Mouse (Mus musculus) bone marrow, adult 2 months (tissue): ENCODE measurements at regions not wholly inside any gene's neighbourhood (a gene's known extent, or its start where the extent isn't known, plus 50 kb on each side); places are given as distances from the start of the nearest gene placed in this dataset.

Experiments used
- H3K27ac ChIP-seq: fragments of 200-500 bp; 2 replicates; pipeline ENCODE4 v1.5.1; 2012; ENCODE audit warnings: low read depth, mild to moderate bottlenecking, control low read depth, inconsistent platforms, low read length; ENCODE audit not compliant: control insufficient read depth, poor library complexity, insufficient read depth
- H3K4me1 ChIP-seq: fragments of 200-500 bp; 2 replicates; pipeline ENCODE4 v1.6.1; 2011; ENCODE audit warnings: low read length; ENCODE audit not compliant: control insufficient read depth, insufficient read depth
- H3K4me3 ChIP-seq: fragments of 200-500 bp; replicated peaks from 2 replicates; pipeline ENCODE3; 2011; ENCODE audit warnings: mild to moderate bottlenecking, low read depth, low read length, control low read depth; ENCODE audit not compliant: control insufficient read depth
- CTCF ChIP-seq: fragments of 200-500 bp; IDR thresholded peaks from 2 replicates; pipeline ENCODE4 v1.5.1; 2011; ENCODE audit warnings: low read length, control low read depth; ENCODE audit not compliant: control insufficient read depth, insufficient read depth
- POLR2A ChIP-seq: fragments of 200-500 bp; IDR thresholded peaks from 2 replicates; pipeline ENCODE4 v1.6.1; 2011; ENCODE audit warnings: low read depth, mild to moderate bottlenecking, control low read depth, low read length, borderline replicate concordance; ENCODE audit not compliant: control insufficient read depth
- WGBS: fragments of 180-500 bp; shearing (Covaris S2); methylation state at CpG from one replicate; pipeline ENCODE4 v1.1.7; 2018; 5-methylcytosine and 5-hydroxymethylcytosine counted together

GRCm38 (mm10) chr12:25590262-25590661 lies 493.3 kb upstream of the Id2 start:
- TF ChIP-seq CTCF: no peak
- WGBS: 78% methylated on average over 2 of the region's 2 CpGs
- H3K4me3 ChIP-seq: no peak overlapping the region
- no peaks in the 10 kb centered on the region for H3K4me1 ChIP-seq
- no peak overlapping the region for H3K27ac ChIP-seq

DNA sequence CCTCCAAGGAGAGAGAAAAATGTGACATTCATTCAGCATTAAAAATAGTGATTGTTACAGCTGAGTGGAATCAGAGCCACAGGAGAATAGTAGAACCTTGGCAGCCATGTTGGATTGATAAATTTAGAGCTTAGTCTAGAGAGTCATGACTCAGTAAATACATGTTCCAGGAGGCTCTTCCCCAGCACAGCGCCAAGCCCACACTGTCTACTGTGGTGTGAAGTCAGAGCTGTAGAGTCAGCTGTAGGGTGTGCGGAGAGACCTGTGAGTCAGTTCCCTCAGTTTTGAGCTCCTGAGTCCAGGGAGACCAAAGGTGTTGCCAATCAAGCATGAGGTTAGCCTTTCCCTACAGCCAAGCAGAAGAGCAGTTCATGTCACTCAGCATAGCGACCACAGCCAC lies 488.8 kb upstream of the Id2 start:
- 87% methylated on average over 3 of the region's 3 CpGs for WGBS
- TF ChIP-seq CTCF: no peak
- TF ChIP-seq POLR2A: no peak
- H3K4me1 ChIP-seq: no peaks in the 10 kb centered on the region
- H3K27ac ChIP-seq: no peak overlapping the region
- no peak overlapping the region for H3K4me3 ChIP-seq

DNA sequence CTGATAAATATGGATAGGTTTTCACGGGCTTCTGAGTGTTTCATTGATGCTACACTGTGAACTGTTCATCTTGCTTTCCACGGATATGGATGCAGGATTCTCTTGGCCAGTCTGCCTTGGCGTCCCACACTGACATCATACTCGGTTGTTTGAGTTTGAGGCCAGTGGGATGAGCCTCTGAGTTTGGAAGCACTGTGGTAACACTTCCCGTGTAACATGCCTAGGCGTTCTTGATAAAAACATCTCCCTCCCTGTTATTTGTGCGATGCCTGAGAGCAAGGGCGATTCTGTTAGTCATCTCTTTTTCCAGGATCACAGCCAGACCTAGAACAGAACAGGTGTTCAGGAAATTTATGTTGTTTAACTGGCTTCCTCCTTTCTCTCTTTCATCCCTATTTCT lies 482.5 kb upstream of the Id2 start:
- no peaks in the 10 kb centered on the region for H3K4me1 ChIP-seq
- 76% methylated on average over 8 of the region's 8 CpGs for WGBS
- TF ChIP-seq POLR2A: no peak
- TF ChIP-seq CTCF: no peak
- no peak overlapping the region for H3K4me3 ChIP-seq
- no peak overlapping the region for H3K27ac ChIP-seq

GRCm38 (mm10) chr12:25565131-25565530 lies 468.2 kb upstream of the Id2 start:
- H3K27ac ChIP-seq: no peak overlapping the region
- TF ChIP-seq POLR2A (no peak), CTCF (no peak)
- H3K4me3 ChIP-seq: no peak overlapping the region
- no peaks in the 10 kb centered on the region for H3K4me1 ChIP-seq
- 75% methylated on average over 2 of the region's 2 CpGs for WGBS

DNA sequence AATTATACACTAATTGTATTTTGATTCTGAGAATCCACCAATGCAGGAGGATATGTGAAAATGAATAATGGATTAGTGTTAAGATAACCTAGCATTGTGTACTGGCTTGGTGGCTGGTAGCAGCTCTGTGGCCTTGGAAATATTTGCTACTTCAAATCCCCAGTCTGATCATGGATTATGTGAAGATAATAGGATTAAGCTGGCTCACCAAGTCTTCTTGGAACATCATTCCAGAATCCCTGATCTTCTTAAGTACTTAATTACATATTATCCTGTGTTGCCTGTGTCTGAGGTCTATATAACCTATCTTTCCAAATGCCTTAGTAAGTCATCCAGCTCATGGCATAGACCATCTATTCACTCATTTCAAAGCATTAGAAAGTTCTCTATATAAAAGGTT lies 462.7 kb upstream of the Id2 start:
- Histone ChIP-seq H3K27ac (no peak overlapping the region), H3K4me3 (no peak overlapping the region), H3K4me1 (no peaks in the 10 kb centered on the region)
- no peak for TF ChIP-seq POLR2A
- TF ChIP-seq CTCF: no peak

DNA sequence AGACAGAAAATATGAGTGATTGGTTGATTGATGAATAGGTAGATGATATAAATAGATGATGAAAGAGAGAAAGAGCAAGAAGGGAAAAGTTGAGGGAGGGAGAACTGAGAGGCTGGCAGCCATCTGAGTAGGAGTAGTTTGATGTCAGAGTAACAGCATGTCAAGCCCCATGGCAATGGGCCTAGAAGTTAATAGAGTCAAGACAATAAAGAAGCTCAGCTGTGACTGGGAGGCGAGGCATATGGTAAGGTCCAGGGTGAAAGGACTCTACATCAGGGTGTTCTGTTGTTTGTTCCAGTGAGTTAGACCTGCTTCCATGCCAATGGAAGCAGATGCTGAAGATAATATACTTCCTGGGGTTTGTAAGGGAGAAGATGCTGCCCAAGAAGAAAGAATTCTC lies 456.7 kb upstream of the Id2 start:
- no peak overlapping the region for H3K4me3 ChIP-seq
- no peaks in the 10 kb centered on the region for H3K4me1 ChIP-seq
- no peak for TF ChIP-seq POLR2A
- no peak for TF ChIP-seq CTCF
- 63% methylated on average over 1 of the region's 1 CpGs for WGBS
- no peak overlapping the region for H3K27ac ChIP-seq

- Histone ChIP-seq H3K27ac (no peak overlapping the region), H3K4me3 (no peak overlapping the region), H3K4me1 (no peaks in the 10 kb centered on the region)
- 81% methylated on average over 3 of the region's 3 CpGs for WGBS
- TF ChIP-seq CTCF (no peak), POLR2A (no peak)
These were observed 452.8 kb upstream of the Id2 start for GRCm38 (mm10) chr12:25549735-25550134.

- Histone ChIP-seq H3K27ac (no peak overlapping the region), H3K4me1 (no peaks in the 10 kb centered on the region), H3K4me3 (no peak overlapping the region)
- no peak for TF ChIP-seq POLR2A
- 52% methylated on average over 6 of the region's 6 CpGs for WGBS
These were observed 447.3 kb upstream of the Id2 start for GRCm38 (mm10) chr12:25544253-25544652.

- no peak for TF ChIP-seq POLR2A
- no peak for TF ChIP-seq CTCF
- H3K4me1 ChIP-seq: no peaks in the 10 kb centered on the region
- H3K4me3 ChIP-seq: no peak overlapping the region
- 69% methylated on average over 5 of the region's 5 CpGs for WGBS
- no peak overlapping the region for H3K27ac ChIP-seq
These were observed 437.6 kb upstream of the Id2 start for GRCm38 (mm10) chr12:25534620-25534950.

DNA sequence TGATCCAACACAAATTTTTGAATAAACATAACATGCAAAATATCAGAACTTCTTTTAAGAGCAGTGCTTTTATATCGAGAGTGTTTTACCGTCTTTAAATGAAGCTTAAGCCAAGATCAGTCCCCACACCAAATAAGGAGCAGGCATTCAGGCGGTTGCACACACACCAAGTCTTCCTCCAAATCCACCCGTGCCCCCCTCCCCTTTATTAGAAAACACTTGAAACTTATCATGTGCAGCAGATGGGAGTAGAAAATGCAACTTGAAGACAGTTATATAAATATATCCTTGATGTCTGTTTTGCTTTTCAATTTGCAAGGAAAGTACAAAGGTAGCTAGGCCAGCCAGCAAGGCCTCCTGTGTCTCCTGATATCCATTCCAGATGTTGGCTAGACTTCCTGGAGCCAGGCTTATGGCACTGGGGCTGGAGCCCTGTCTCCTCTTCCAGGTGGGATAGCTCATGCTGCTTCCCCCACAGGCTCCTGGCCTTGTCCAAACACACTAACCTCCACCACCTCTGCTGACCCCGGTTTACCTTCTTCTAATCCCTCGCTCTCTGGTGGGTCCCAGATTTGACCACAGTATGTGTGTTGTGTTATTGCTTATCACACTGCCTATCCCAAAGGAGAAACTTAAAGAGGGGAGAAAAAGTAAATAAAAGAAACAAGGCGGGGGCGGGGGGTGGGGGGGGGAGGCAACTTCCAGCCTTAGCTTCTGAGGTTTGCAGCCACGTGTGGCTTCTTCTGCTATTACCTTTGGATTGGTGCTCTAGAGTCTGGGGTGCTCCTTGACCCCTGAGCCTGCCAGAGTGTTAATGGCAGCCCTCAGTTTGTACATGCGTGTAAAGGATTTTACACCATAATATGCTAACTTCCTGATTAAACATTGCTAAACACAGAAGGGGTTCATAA lies 437.0 kb upstream of the Id2 start:
- 80% methylated on average over 10 of the region's 10 CpGs for WGBS
- TF ChIP-seq CTCF (no peak), POLR2A (no peak)
- no peak overlapping the region for H3K4me3 ChIP-seq
- no peak overlapping the region for H3K27ac ChIP-seq
- no peaks in the 10 kb centered on the region for H3K4me1 ChIP-seq
